Mouse (Mus musculus) lung, postnatal 0 days (tissue): Measurements from ENCODE around the gene Asap2.

ENCODE experiments used
- CTCF ChIP-seq: IDR thresholded peaks from 2 replicates; pipeline ENCODE4 v1.5.1; 2016; ENCODE audit warnings: antibody characterized with exemption, mild to moderate bottlenecking
- EP300 ChIP-seq: IDR thresholded peaks from 2 replicates; pipeline ENCODE4 v1.6.1; 2016; ENCODE audit warnings: antibody characterized with exemption, mild to moderate bottlenecking, control low read depth

DNA sequence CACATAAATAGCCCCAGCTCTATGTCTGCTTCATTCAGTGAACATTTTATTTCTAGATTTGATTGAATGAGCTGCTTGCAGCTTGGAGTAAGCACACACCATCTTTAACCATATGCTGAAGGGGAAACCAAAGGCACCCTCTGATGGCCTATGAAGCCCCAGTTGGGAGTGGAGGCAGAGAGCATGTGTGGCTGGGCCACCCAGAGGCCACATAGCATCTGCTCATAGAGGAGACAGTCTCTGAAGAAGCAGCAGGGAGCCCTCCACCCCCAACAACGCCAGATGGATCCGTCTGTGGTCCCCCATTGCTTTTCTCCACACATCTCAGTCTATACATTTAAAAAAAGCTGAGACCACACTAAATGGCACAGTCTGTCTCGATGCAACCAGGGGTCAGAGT lies 251.7 kb downstream of the Asap2 start:
- no peak for TF ChIP-seq EP300
- TF ChIP-seq CTCF: no peak
